Mouse (Mus musculus): ENCODE measurements around the gene Egln1. TPM values are rescaled to one million over a fixed set of nuclear protein-coding genes. Genes with fewer than 3 reads are reported as not detected.

Gene Egln1
- polyA plus RNA-seq (2014; fragmentation: Illumina TruSeq; extraction: RNeasy Lipid Tissue Mini Kit (QIAGEN cat#74804); ENCODE audit: low read depth, low replicate concordance), result 43.2 TPM

DNA sequence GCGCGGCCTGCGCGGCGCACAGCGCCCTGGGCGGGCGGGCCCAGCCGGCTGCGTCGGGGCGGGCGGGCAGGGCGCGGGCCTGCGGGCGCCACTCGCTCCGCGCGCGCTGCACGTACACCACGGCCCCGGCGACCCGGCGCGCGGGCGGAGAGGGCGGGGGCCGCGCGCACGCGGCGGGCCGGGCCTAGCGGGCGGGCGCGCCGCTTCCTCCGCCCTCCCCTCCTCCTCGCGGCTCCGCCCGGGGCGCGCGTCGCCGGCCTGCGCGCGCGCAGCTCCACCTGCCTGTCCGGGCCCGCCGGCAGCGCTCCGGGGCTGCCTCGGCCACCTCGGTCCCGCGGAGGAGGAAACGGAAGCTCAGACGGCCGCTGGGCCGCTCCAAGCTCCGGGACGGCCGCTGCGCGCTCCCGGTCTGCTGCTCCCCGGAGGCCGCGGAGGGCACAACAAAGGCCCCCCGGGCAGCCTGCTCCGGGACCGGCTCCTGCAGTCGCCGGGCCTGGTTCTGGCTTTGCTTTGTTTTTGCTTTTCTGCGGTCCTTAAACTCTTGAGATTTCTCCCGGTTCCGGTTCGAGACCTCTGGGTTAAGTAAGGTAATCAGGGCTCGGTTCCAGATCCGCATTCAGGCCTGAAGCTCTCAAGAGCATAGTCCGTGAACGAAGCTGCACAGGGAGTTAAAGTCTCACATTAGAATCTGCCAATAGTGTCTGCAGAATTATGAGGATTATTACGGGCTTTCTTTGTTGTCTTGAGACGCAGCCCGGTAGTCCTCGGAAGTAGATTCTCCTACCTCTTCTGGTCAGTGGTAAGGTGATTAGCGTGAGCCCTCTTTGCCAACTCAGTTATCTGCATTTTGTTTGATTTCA lies at the start of gene Egln1:
Egln1 (minus strand) TSS at position 116 of the 860 bp plus-strand sequence.

DNA sequence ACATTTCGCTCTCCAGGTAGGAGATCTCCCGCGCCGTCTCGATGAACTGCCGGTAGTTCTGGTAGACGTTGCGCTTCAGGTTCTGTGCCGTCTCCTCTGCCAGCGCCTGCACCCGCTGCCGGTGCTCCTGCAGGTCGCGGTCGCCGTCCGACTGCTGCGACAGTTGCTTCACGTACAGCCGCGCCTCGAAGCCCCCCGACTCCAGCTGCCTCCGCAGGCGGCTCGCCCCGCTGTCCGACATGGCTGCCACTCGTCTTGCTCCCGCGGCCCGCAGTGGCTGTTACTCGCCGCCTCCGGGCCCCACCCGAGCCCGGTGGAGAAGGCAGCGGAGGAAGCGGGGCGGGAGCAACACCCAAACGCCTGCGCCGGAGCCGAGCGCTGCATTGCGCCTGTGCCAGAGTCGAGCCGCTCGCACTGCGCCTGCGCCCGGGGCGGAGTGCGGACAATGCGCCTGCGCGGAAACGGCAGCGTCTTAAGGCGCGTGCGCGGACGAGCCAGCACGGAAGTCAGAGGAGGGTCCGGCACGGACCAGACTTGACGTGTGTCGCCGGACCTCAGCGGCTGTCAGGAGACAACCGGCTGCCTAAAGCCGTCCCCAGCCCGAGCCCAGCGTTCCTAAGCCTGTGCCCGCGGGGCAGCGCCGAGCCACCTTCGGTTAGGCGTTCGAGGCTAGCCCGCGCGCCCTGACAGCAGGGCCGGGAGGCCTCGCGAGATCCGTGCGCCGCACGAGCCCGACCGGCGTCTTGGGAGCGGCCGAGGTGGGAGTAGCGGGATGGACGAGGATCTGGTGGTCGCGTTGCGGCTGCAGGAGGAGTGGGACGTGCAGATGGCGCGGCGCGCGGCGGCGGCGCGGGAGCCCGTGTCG lies 51.5 kb downstream of the Egln1 start, which contains the start of the genes Exoc8 and Sprtn:
Exoc8 (minus strand) TSS at position 320 of the 865 bp plus-strand sequence.
Sprtn (plus strand) TSS at position 501 of the 865 bp plus-strand sequence.

DNA sequence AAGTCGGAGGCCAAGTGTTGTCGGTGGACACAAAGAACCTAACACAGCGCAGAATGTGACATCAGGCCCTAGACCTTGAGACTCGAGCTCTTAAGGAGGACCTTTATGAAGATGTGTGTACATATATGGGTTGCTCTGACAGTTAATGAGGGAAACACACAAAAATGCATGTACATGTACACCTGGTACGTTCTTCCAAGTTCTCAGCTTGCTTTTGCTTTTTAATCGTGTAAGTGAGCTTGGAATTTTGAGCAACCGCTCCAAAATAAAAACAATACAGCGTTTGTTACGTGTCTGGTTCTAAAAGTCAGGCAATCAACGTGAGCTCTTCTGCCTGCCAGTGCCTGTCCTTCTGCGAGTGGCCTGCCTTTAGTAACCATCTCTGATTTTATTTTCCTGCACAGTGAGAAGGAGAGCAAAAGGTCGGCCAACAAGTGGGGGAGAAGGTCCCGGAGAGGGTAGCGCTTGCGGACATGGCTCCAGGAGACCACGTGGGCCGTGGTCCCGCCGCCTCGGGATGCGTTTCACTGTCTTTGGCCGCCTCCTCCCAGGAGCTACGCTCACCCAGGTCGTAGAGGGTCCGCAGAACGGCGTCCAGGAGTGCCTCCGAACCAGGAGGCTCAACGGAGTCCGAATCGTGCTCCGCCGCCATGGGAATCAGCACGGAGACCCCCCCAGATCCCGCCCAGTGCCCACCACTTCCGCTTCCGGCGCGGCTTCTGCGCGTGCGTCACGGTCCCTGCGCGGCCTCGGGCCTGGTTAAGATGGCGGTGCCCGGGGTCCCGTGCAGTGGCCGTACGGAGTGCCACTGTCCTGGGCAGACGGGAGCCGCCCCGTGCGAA lies 86.6 kb downstream of the Egln1 start, which contains the start of the genes Gnpat and 2810004N23Rik:
Gnpat (plus strand) TSS at position 713 of the 842 bp plus-strand sequence.
2810004N23Rik (minus strand) TSS at position 800 of the 842 bp plus-strand sequence.

Other genes starting within 250 kb of the Egln1 start
- 36.5 TPM for gene Ttc13, start 227.3 kb downstream of the Egln1 start, polyA plus RNA-seq (2014; fragmentation: Illumina TruSeq; extraction: RNeasy Lipid Tissue Mini Kit (QIAGEN cat#74804); ENCODE audit: low read depth, low replicate concordance)
- gene Arv1, start 227.2 kb downstream of the Egln1 start, polyA plus RNA-seq (2014; fragmentation: Illumina TruSeq; extraction: RNeasy Lipid Tissue Mini Kit (QIAGEN cat#74804); ENCODE audit: low read depth, low replicate concordance), result 2.8 TPM
- gene Fam89a, start 197.5 kb downstream of the Egln1 start, polyA plus RNA-seq (2014; fragmentation: Illumina TruSeq; extraction: RNeasy Lipid Tissue Mini Kit (QIAGEN cat#74804); ENCODE audit: low read depth, low replicate concordance), result 0.57 TPM
- not detected for gene Trim67, start 156.2 kb downstream of the Egln1 start, polyA plus RNA-seq (2014; fragmentation: Illumina TruSeq; extraction: RNeasy Lipid Tissue Mini Kit (QIAGEN cat#74804); ENCODE audit: low read depth, low replicate concordance)
- 40.3 TPM for gene Gnpat, start 86.3 kb downstream of the Egln1 start, polyA plus RNA-seq (2014; fragmentation: Illumina TruSeq; extraction: RNeasy Lipid Tissue Mini Kit (QIAGEN cat#74804); ENCODE audit: low read depth, low replicate concordance)
- gene 2810004N23Rik, start 86.2 kb downstream of the Egln1 start, polyA plus RNA-seq (2014; fragmentation: Illumina TruSeq; extraction: RNeasy Lipid Tissue Mini Kit (QIAGEN cat#74804); ENCODE audit: low read depth, low replicate concordance), result 25.0 TPM
- 15.8 TPM for gene Exoc8, start 51.6 kb downstream of the Egln1 start, polyA plus RNA-seq (2014; fragmentation: Illumina TruSeq; extraction: RNeasy Lipid Tissue Mini Kit (QIAGEN cat#74804); ENCODE audit: low read depth, low replicate concordance)
- gene Sprtn, start 51.4 kb downstream of the Egln1 start, polyA plus RNA-seq (2014; fragmentation: Illumina TruSeq; extraction: RNeasy Lipid Tissue Mini Kit (QIAGEN cat#74804); ENCODE audit: low read depth, low replicate concordance), result 18.3 TPM
- 48.5 TPM for gene Tsnax, start 63.7 kb upstream of the Egln1 start, polyA plus RNA-seq (2014; fragmentation: Illumina TruSeq; extraction: RNeasy Lipid Tissue Mini Kit (QIAGEN cat#74804); ENCODE audit: low read depth, low replicate concordance)
- not detected for gene Disc1, start 104.9 kb upstream of the Egln1 start, polyA plus RNA-seq (2014; fragmentation: Illumina TruSeq; extraction: RNeasy Lipid Tissue Mini Kit (QIAGEN cat#74804); ENCODE audit: low read depth, low replicate concordance)